Mouse (Mus musculus) adrenal gland, postnatal 14 days (tissue): ENCODE data around the gene Dnajb2. TPM values are rescaled to one million over a fixed set of nuclear protein-coding genes. Genes with fewer than 3 reads are reported as not detected.
"Not testable (repeated sequence)": the region's sequence is repeated elsewhere in the genome, so short reads cannot be mapped to it uniquely, and the experiment has no call there.

Experiments used
- DNase-seq: peaks from one replicate; pipeline ENCODE4 v3.0.0; 2021; ENCODE audit warnings: mixed read lengths
- total RNA-seq: library from RNA; stranded (reverse); gene quantifications from 2 replicates; pipeline ENCODE4 v1.2.3, GENCODE M21; 2021

The Dnajb2 gene
- total RNA-seq, 1 experiment from 2014 or later, result 66.8 TPM

DNA sequence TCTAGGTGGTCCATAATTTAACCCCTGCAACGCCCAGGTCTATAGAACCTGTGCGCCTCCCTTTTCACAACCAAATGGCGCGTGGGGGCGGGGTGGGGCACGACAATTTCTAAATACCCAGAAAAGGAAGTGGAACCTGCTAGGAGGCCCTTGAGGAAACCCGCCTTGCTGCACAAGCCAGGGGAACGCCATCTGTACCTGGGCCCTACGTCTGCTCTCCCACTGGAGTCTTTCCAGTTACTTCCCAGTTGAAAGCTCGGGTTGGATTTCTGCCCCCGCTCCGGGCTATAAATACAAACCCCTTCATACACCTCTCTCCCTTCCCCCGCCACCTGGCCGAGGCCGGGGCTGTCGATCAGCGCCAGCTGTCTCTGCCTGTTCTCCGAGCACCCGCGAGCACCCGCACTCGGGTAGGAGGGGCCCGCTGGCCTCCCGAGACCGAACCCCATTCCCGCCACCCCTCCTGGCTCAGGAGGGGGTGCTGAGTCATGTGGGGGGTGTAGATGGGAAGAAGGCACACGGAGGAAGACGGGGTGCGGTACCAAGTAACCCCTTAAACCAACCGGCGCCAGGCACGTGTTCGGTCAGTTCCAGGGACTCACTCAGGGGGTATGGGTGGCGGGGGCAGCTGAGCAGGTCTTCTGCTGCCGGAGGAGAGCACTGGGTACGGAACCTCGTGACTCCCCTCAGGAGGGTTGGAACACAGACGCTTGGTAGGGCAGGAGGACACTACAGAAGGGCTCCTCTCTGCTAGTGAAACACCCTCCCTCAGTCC is 17.8 kb upstream of the Dnajb2 start:
- peak; percentile 58 for DNase-seq

DNA sequence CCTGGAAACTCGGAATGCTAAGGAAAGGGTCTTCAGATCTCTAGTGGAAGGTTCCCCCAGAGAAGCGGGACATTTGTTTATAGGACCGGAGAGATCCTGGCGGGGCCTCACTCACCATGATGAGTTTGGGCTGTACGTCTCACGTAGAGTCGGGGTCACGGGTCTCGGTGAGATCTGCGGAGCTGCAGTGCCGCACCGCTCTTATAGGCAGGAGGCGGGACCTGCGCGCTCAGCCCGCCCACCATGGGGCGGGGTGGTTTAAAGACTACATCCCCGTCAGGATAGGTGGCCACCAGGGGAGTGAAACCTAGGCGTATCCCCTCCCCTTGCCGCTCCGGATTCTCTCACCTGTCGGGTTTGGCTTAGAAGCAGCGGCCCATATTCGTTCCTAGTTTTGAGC is 17.1 kb upstream of the Dnajb2 start:
- peak; percentile 91 for DNase-seq

DNA sequence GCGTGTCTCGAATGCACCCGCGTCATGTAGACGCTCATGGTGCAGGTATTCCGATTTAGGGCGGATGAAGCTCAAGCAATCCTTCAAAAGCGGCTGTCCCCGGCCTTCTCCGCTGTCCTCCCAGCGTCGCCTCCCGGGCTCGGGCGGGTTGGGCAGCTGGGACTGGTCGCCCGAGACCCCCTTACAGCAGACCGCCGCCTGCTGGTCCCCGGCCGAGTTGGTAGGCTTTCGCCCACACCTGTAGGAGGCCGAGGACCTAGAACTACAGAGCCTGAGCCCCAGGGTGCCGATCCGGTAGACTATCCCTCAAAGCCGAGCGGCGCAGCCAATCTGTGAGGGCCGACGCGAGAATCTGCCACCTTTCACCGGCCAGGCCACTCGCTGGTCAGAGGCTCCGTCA is 16.7 kb upstream of the Dnajb2 start, which contains the start of gene Tuba4a:
TSS of gene Tuba4a (minus strand) at position 335 of the 400 bp plus-strand sequence.
- peak; percentile 31 for DNase-seq

DNA sequence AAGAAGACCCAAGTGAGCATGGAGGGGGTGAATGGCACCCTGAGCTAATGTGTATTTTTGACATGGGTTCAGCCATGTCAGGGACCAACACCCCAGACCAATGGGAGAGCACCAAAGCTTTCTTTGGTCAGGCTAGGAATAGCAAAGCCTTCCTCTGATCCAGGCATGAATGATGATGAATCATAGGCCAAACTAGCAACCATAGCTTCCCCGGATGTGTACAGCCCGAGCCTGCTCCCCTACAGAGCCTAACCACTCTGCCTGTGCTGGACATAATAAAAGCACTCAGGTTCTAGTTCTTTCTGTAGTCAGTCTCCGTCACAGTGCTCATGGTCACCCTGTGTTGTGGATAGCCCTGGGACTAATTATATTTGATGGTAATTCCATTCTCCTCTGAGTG is 14.7 kb upstream of the Dnajb2 start:
- DNase-seq, result no peak

DNA sequence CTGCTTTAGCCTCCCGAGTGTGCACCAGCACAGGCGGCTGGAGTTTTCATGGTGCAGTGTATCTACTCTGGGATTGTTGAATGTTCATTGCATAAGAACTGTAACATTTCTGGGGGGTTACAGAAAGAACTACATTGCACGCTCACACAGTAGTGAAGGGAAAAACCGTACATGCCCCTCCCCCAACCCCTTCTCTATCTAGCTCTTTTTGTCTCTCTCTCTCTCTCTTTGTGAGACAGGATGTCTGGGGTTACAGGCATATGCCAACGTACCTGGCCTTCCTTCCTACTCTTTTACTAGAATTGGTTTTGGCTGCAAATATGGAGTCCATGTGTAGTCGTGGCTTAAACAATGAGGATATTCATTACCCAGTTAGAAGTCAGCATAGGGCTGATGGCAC is 13.3 kb upstream of the Dnajb2 start:
- DNase-seq, result no peak

DNA sequence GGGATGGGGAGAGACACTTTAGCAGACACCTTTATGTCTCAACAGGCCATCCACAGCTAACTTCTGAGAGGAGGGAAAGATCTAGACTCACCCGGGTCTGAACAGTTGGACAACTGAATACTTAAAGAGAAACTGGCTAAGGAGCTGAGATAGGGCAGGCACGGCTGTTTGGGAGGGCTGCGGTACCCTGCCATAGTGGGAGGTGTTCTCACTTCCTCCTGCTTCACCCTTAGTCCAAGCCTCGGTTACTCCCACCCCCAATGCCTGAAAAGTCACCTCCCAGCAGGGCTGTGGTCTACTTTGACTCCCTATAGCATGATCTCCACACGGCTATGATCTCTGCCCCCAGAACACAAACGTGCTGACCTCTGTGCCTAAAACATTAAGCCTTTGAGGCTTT is 12.7 kb upstream of the Dnajb2 start:
- DNase-seq, result no peak

DNA sequence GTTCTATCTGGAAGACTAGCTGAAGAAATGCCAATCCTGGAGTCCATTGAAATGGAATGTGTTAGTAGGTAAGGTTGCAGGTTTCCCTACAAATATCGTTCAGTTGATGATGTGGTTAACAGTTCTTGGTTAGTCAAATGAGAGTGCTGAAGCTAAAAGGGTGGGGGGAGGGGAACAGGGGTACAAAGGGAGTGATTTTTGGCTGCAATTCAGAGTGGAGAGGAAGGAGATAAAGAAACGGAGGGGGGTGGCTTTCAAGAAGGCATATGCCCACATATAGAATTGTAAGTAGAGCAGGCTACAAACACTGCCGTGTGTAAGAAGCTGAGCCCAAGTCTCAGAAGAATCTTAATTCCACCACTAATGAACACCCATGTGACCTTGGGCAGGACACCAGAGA is 10.7 kb upstream of the Dnajb2 start:
- DNase-seq, result no peak

DNA sequence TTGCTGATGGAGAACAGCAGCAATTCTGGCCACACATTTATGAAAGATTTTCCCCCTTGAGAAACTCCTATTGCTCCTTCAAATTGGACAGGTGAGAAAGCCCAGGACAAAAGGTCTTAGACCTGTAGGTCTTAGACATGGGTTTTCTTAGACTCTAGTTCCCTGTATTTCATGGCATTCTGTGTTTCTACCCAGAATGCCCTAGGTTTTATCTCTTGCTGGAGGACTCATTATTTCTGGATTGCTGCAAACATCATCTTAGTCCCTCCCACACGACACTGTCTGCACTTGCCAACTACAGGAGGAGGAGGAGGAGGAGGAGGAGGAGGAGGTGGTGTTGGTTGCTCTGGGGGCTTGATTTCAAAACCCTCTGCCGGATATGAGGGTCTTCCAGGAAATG is 10.1 kb upstream of the Dnajb2 start:
- no peak for DNase-seq

DNA sequence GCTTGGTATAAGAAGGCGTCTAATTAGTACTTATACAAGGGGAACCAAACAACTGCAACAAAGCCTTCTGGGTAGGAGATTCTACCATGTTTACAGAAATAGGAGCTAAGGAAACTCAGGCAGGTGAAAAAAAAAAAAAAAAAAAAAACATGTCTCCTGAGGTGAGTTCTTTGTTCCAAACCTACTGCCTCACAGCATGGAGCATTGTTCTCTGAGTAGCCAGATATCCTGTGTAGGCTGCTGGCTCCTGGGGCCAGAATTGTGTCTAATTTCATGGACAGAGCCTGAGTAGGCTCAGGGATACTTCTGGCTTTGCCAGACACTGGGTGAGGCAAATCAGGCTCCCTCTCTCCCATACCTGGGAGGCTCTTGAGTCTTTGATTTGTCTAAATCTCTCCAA is 8.6 kb upstream of the Dnajb2 start:
- DNase-seq, result no peak

DNA sequence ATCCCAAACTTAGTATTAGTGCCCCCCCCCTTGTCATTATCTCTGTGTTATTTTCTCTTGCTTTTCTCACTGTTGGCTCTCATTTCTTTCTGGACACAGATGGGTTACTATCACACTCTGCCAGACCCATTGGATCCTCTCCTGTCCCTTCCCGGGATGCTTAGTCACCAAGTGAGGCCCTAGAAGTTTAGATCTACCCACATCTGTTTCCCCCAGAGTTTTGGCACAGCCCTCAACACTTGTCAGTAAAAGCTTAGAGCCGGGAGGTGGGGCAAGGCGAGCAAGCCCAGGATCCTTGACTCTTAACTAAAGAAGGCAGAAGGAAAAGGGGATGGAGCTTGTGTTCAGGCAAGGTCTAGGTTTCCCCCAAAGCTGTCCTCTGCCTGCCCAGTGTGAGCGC is 7.0 kb upstream of the Dnajb2 start:
- no peak for DNase-seq

DNA sequence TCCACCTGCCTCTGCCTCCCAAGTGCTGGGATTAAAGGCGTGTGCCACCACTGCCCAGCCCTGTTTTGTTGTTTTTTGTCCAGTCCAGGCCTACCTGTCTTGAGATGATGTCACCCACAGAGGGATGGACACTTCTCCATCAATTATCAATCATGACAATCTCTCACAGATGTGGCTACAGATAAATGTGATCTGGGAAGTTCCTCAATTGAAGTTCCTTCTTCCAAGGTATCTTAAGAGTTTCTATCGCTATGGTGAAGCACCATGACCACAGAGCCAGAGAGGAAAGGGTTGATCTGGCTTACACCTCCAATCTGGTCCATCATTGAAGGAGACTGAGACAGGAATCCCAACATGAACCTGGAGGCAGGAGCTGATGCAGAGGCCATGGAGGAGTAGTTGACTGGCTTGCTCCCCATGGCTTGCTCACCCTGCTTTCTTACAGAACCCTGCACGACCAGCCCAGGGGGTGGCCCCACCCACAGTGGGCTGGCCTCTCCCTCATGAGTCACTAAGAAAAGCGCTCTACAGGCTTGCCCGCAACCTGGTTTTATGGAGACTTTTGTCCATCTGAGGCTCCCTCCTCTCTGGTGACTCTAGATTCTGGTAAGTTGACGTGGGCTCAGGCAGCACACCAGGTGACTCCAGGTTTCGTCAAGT is 5.7 kb upstream of the Dnajb2 start:
- DNase-seq, result no peak

DNA sequence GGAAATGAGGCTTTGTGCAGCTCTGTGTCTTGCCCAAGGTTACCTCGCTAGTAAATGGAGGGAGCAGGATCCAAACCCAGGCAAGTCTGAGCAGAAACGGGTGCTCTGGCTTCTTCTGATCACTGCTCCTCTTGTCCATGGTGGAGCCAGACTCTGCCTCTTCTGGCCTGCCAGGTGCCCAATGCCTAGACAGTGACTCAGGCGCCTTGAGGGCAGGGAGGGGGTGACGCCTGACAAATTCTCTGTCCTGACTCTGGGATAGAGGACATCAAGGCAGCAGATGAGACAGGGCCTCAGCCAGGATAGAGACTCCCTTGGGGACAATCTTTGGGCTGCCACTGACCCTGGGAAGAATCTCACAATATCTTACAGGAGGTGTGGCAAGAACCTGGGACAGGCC is 5.0 kb upstream of the Dnajb2 start:
- DNase-seq, result no peak

DNA sequence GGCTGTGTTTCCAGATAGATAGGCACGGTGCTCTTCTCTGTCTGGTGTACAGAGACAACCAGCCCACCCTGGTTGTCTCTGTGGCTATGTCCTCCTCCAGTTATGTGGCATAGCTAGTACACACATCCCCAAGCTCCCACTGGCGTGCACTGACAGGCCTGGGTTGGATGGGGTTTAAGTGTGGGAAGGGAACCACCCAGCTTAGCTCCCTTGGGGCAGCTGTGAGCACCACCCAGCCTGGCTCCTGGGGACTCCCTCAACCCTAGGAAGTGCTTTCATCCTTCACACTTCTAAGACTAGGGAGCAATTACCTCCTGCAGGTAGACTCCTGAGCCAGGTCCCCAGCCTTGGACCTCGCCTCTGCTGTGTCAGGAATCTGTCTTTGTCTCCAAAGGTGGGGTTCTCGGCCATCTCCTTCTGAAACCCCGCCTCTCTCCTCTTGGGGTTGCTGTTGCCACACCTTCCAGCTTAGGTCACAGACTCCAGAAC is 4.5 kb upstream of the Dnajb2 start, which contains the start of gene A630095N17Rik:
TSS of gene A630095N17Rik (minus strand) at position 439 of the 489 bp plus-strand sequence.
- DNase-seq, result no peak

DNA sequence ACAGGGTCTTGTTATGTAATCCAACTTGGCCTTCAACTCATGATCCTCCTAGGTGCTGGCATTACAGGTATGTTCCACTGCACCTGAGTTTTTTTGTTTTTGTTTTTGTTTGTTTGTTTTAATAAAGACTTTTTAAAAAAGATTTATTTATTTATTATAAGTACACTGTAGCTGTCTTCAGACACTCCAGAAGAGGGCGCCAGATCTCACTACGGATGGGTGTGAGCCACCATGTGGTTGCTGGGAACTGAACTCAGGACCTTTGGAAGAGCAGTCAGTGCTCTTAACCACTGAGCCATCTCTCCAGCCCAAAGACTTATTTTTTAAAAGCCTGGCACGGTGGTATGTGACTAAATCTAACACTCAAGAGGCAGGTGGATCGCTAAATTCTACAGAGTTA is 3.7 kb upstream of the Dnajb2 start:
- not testable (repeated sequence) for DNase-seq

DNA sequence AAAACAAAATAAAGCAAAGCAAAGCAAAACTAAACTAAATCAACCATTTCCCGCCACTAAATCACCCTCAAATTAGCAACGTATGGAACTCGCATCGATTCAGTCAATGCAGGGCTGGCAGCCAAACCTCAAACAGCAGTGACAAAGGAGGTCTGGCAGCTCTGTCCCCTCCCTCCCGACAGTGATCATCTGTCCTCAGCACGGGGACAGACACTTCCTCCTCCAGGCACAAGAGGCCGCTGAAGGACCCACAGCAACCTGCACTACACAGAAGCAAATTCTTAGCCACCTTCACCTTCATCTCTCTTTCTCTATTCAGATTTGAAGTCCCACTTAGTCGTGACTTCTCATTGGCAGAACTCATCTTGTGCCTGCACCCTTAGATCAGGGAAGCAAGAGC is 1.6 kb upstream of the Dnajb2 start:
- DNase-seq, result peak; percentile 78

DNA sequence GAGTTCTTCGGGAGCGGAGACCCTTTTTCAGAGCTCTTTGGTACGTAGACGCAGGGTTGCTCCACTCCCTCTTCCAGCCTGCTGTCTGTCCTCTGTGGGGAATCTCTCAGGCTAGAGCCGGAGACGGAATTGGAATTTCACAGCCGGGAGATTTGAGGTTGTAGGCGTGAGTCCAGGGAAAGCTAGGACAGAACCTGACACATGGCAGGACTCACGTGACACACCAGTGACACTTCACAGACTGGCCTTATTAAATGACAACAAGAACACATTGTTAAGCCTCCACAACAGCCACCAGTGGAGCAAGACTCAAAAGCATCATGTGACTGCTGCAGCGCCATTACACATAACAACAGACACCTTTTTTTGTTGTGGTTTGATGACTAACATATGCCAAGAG is 3.4 kb downstream of the Dnajb2 start:
- DNase-seq, result no peak

DNA sequence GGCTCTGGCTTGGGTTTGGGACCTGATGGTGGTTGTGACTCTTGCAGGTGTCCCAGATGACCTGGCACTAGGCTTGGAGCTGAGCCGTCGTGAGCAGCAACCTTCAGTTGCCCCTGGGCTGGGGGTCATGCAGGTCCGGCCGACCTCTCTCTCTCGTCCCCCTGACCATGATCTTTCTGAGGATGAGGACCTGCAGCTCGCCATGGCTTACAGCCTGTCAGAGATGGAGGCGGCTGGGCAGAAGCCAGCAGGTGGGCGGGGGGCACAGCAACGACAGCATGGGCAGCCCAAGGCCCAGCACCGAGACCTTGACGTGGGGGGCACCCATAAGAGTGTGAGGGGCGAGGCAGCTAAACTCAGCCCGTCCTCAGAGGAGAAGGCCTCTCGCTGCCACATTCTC is 7.2 kb downstream of the Dnajb2 start:
- DNase-seq, result no peak

DNA sequence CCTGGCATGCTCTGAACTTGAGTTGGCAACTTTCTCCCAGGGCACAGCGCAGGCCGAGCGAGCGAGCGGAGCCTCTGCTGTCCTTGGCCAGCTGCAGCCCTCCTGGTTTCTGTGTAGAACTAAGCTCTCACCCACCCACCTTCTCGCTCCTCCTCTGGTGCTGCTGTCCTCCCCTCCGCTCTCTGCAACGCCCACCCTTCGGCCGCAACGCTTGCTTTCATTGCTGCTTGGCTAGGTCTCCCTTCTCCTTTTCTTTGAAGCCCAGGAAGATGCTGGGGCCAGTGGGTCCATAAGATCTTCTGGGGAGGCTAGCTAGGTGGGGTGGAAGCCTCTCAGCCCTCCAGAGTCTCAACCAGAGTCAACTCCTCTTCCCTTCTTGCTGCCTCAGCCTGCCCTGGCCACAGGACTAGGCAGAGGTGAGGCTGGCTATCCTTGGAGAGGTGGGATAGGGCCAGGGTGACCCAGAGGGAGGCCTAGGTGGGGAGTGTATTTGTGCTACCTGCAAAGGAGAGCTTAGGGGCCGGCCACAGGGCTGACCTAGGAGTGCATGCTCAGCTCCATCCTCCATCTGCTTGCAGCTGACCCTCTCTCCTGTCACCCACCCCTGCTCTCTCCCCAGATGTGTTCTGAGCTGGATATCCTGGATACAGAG is 8.1 kb downstream of the Dnajb2 start:
- DNase-seq, result no peak

DNA sequence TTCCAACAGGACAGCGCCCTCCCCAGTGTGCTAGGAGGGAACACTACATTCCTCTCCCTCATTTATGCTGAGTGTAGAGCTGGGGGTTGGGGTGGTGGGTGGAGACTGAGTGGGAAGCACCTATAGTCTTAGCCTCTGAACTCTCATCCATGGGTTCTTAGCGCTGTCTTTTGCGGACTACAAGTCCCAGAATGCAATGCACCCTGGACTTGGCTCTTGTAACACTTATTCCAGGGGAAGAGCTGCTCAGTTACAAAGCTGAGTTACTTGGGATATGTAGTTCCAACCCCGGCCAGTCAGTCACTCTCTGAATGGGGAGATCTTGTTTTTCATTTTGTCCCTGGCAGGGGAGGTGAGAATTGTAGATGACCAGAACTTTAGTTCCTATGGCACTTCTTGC is 8.6 kb downstream of the Dnajb2 start:
- DNase-seq, result peak; percentile 55

DNA sequence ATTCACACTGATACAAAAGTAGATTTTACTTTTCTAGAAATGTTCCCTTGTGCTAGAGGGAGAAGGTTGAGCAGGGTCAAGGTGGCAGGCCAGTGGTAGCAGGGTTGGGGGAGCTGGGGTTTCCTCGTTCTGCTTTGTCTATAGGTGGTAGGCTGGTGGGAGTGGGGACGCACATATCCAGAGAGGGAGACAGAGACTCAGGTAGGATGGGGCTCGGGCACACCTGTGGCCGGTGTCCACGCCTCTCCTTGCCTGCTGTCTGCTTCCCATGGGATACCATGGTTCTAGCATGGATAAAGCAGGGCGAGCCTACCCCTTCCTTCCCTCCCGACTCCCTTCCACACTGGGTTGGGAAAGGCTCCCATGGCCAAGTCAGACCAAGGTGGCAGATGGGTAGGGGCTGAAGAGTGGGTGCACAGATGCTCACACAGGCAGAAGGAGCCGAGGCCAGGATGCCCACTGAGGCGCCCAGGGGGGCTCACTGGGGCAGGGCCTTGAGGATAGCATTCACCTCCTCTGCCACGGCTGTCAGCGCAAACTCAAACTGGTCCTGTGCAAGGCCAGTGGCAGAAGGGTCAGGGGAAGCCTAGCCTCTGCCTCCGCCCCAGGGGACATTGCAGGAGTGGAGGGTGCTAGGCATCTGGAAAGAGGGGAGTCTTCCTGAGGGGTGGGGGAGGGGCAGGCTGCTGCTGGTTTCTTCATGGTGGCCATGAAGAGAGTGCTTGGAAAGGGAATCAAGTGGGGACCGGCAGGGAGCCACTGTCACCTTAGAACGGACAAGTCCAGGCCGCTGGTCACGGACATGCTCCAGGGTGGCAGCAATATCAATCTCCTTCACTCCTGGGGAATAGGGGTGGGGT is 11.1 kb downstream of the Dnajb2 start:
- no peak for DNase-seq

DNA sequence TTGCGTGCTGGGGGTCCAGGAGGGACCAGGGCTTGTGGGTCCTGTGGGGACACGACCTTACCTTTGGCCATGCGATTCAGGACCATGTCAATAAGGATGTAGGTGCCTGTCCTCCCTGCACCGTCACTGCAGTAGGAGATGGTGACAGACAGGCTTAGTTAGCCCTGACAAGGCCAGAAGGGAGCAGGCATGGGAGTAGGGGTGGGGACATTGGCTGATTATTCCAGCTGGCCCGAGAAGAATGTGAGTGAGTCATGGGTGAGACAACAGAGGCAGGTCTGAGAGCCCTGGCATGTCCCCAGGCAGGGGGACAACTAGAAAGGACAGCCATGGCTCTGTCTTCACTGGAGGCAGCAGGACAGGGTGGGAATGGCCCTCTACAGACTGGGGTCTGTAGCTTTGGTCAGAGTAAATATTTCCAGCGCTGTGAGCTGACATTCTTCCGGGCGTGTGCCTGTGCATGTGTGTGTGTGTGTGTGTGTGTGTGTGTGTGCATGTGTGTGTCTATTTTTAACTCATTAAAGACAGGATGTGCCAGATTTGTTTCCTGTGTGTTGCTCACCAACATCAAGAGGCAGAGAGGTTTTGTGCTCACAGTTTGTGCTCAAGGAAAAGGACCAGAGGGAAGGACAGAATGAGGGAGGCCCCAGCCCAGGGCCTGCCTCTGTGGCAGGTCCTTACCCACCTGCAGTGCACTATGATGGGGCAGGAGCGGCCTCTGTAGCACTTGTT is 12.0 kb downstream of the Dnajb2 start:
- DNase-seq, result peak; percentile 88

DNA sequence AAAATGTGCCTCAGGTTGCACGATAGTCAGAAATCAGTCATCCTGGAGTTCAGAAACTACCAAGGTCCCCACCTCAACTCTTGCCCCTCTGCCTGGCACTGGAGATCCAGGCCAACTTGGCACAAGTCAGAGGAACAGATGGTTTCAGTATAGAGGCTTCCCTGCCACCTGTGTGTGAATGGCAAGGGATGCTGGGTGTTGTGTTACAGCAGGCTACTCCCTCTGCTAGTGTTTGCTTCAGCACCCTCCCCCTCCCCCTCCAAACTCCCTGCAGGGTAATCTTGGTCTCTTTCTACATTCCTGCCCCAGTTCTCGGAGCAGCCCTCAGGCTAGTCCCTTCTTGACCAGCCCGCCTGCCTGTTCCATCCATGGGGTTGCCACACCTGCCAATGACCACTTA is 14.3 kb downstream of the Dnajb2 start:
- no peak for DNase-seq
